Mouse (Mus musculus): ENCODE measurements at regions not wholly inside any gene's neighbourhood (a gene's known extent, or its start where the extent isn't known, plus 50 kb on each side); places are given as distances from the start of the nearest gene placed in this dataset.
A peak's percentile ranks its signal among the peaks of the same experiment; 100 is the strongest.

DNA sequence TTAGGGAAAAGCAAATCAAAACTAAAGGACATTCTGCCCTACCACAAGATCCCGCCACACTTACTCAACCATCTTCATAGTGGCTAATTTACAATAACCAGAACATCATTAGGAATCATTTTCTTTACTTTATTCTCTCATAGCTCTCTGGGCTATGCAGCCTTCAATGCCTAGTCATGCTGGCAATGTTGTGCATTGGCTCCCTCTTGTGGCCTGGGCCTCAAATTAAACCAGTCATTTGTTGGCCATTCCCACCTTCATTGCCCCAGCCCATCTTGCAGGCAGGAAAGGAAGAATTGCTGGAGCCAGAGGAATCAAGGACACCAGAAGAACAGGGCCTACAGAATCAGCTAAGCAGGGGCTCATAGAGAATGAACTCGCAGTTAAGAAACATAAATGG is 77.0 kb upstream of the Arrdc3 start:
- peak; percentile 72; the same call in 1 of the 2 replicates for TF ChIP-seq CTCF (IDR thresholded peaks at IDR 0.05; ENCODE audit: borderline replicate concordance, extremely low read depth, insufficient read depth, insufficient read length)
- no peak for TF ChIP-seq POLR2A (IDR thresholded peaks at IDR 0.05; ENCODE audit: borderline replicate concordance, extremely low read depth, insufficient read depth, insufficient read length, poor library complexity, severe bottlenecking)
